Mouse (Mus musculus) heart, postnatal 0 days (tissue): Measurements from ENCODE around the gene Nptn. TPM values are rescaled to one million over a fixed set of nuclear protein-coding genes. Genes with fewer than 3 reads are reported as not detected.

Experiments
- ATAC-seq: fragments of 200-750 bp; cut with Nextera tagmentation; 2 replicates; pipeline ENCODE4 v1.8.0; 2017; ENCODE audit warnings: low read depth, moderate number of reproducible peaks, moderate library complexity; ENCODE audit not compliant: insufficient read depth
- DNase-seq: peaks from one replicate; pipeline ENCODE4 v3.0.0-alpha.2; 2016; ENCODE audit warnings: low spot score
- H3K27ac ChIP-seq: fragments of 300-500 bp; sonication (generic); 2 replicates; pipeline ENCODE4 v1.5.1; 2014; ENCODE audit warnings: low read depth, mild to moderate bottlenecking
- H3K27me3 ChIP-seq: fragments of 300-500 bp; sonication (generic); 2 replicates; pipeline ENCODE4 v1.6.1; 2014; ENCODE audit warnings: low read length, mixed read lengths; ENCODE audit not compliant: control insufficient read depth, insufficient read depth
- H3K36me3 ChIP-seq: fragments of 300-500 bp; sonication (generic); replicated peaks from 2 replicates; pipeline ENCODE4 v1.6.1; 2014; ENCODE audit warnings: low read length, mixed read lengths; ENCODE audit not compliant: control insufficient read depth, insufficient read depth
- H3K4me1 ChIP-seq: fragments of 300-500 bp; sonication (generic); 2 replicates; pipeline ENCODE4 v1.6.1; 2014; ENCODE audit warnings: antibody characterized with exemption; ENCODE audit not compliant: control insufficient read depth, insufficient read depth
- H3K4me2 ChIP-seq: fragments of 300-500 bp; sonication (generic); 2 replicates; pipeline ENCODE4 v1.6.1; 2014; ENCODE audit warnings: low read depth, mild to moderate bottlenecking, low read length, moderate library complexity
- H3K4me3 ChIP-seq: fragments of 300-500 bp; sonication (generic); 2 replicates; pipeline ENCODE4 v1.5.1; 2014; ENCODE audit warnings: low read depth, low read length
- H3K9ac ChIP-seq: fragments of 300-500 bp; sonication (generic); replicated peaks from 2 replicates; pipeline ENCODE4 v1.6.1; 2014; ENCODE audit warnings: low read depth, low read length, mixed read lengths
- H3K9me3 ChIP-seq: fragments of 300-500 bp; sonication (generic); replicated peaks from 2 replicates; pipeline ENCODE4 v1.6.1; 2016; ENCODE audit warnings: low read length; ENCODE audit not compliant: control insufficient read depth
- CTCF ChIP-seq: IDR thresholded peaks from 2 replicates; pipeline ENCODE4 v1.5.1; 2016; ENCODE audit warnings: antibody characterized with exemption, control low read depth, low read depth
- EP300 ChIP-seq: IDR thresholded peaks from 2 replicates; pipeline ENCODE4 v1.6.1; 2016; ENCODE audit warnings: antibody characterized with exemption, low read depth
- WGBS: fragments of 180-500 bp; shearing (Covaris S2); extraction: QIAGEN DNeasy Blood & Tissue Kit; methylation state at CpG from one replicate; pipeline ENCODE4 v1.1.7; 2014; 5-methylcytosine and 5-hydroxymethylcytosine counted together
- polyA plus RNA-seq: library from polyadenylated mRNA; unstranded; fragments of >200 nt; fragmentation: Nextera tagmentation; extraction: Ambion mirVana; gene quantifications from 2 replicates; pipeline ENCODE4 v1.2.1, GENCODE M21; 2015
- total RNA-seq: library from RNA; depleted of rRNA; stranded (reverse); fragments of >200 nt; gene quantifications from 2 replicates; pipeline ENCODE4 v1.2.3, GENCODE M21; 2014; ENCODE audit warnings: low replicate concordance

The Nptn gene
- total and polyA plus RNA-seq, 2 experiments from 2014 or later, result 101 to 402 TPM

DNA sequence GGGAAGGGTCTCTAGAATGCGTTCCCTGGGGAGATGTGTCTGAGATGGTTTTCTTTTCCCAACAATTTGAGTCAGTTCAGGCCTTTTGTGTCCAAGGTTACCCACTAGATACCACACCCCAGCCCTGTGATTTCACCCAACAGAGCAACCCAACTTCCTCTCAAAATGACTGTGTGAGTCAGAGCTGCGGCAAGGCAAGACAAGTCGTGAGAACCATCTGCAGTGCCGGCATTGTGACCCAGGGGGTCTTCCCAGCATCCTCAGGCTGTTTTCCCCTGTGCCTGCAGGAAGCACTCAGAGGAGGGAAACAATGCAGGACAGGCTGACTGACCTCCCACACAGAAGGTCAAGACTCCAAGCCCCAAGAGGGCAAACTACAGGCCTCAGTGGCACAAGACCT lies 33.1 kb upstream of the Nptn start:
- H3K36me3 ChIP-seq, result no peaks in the 10 kb centered on the region
- no peak overlapping the region for H3K4me2 ChIP-seq
- no peak overlapping the region for H3K9ac ChIP-seq
- no peak for ATAC-seq
- WGBS, result 66% methylated on average over 4 of the region's 4 CpGs
- peaks cover under 1% of the 10 kb centered on the region for H3K4me1 ChIP-seq
- no peaks in the 10 kb centered on the region for H3K9me3 ChIP-seq
- no peak for DNase-seq
- no peaks in the 10 kb centered on the region for H3K27me3 ChIP-seq
- no peak for TF ChIP-seq EP300
- TF ChIP-seq CTCF, result no peak
- H3K27ac ChIP-seq, result no peak overlapping the region
- H3K4me3 ChIP-seq, result no peak overlapping the region

DNA sequence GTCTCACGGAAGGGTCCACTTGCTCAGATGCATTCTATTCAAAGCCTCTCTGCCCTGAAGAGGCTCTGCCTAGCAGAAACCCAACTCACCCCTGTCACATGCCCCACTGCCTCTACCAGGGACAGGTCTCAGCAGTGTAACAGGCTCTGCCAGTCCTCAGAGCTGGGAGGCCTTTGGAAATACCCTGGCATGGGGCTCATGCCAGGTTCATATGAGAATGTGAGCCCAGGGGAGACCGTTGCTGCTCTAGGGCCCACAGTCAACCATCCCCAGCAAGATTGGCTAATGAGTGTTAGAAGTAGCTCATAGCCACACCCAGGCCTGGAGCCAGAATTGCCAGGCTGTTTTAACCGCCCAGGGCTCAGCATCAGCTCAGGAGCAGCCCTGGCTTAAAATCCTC lies 32.3 kb upstream of the Nptn start:
- no peak overlapping the region for H3K4me2 ChIP-seq
- peaks cover 4% of the 10 kb centered on the region for H3K4me1 ChIP-seq
- DNase-seq (no peak), ATAC-seq (no peak)
- TF ChIP-seq EP300, result no peak
- TF ChIP-seq CTCF, result no peak
- no peak overlapping the region for H3K9ac ChIP-seq
- no peaks in the 10 kb centered on the region for H3K9me3 ChIP-seq
- H3K36me3 ChIP-seq, result no peaks in the 10 kb centered on the region
- H3K27me3 ChIP-seq, result no peaks in the 10 kb centered on the region
- no peak overlapping the region for H3K4me3 ChIP-seq
- no peak overlapping the region for H3K27ac ChIP-seq
- WGBS, result 72% methylated on average over 3 of the region's 3 CpGs

DNA sequence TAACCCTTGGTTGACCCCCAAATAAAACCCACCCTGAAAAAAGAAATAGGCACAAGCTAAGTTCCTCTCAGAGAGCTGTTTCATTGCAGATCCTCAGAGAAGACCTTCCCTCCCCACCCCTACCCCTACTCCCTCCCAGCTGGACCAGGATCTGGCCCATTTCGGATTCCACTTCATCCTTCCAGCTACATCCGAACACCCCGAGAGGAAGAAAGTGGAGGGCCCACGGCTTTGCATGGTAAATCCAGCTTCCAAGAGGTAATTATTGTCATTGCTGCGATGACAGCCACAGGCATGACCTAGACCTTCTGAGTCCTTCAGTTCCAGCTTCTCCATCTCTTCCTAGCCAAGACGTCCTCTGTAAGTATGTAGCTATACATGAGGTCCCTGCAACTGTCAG lies 31.1 kb upstream of the Nptn start:
- no peaks in the 10 kb centered on the region for H3K36me3 ChIP-seq
- no peak overlapping the region for H3K4me2 ChIP-seq
- H3K27ac ChIP-seq, result no peak overlapping the region
- ATAC-seq (no peak), DNase-seq (no peak)
- no peaks in the 10 kb centered on the region for H3K27me3 ChIP-seq
- no peak for TF ChIP-seq EP300
- TF ChIP-seq CTCF, result no peak
- peaks cover 9% of the 10 kb centered on the region for H3K4me1 ChIP-seq
- H3K9ac ChIP-seq, result no peak overlapping the region
- no peak overlapping the region for H3K4me3 ChIP-seq
- WGBS, result 93% methylated on average over 6 of the region's 6 CpGs
- no peaks in the 10 kb centered on the region for H3K9me3 ChIP-seq

DNA sequence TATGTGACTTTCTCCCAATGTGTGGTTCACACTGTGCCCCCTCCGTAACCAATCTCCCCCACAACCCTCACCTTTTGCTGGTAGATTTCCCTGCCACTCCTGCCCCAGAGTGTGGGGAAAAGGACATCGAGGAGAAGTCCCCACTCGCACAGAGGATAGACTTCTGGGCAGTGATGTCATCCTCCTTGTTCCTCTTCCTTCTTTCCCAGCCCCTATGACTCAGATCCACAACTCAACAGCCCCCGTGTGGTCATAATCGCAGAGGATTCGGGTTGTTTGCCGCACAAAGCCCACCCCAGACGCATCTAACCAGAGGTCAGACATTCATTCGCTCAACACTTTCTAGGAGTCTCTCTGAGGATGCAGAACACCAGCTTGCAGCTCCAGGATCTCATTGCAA lies 30.0 kb upstream of the Nptn start:
- Histone ChIP-seq H3K36me3 (no peaks in the 10 kb centered on the region), H3K27ac (no peak overlapping the region), H3K27me3 (no peaks in the 10 kb centered on the region), H3K9ac (no peak overlapping the region), H3K4me2 (no peak overlapping the region), H3K4me1 (peaks cover 10% of the 10 kb centered on the region), H3K4me3 (no peak overlapping the region), H3K9me3 (no peaks in the 10 kb centered on the region)
- ATAC-seq, result no peak
- TF ChIP-seq EP300, result no peak
- 58% methylated on average over 9 of the region's 9 CpGs for WGBS
- DNase-seq, result no peak

DNA sequence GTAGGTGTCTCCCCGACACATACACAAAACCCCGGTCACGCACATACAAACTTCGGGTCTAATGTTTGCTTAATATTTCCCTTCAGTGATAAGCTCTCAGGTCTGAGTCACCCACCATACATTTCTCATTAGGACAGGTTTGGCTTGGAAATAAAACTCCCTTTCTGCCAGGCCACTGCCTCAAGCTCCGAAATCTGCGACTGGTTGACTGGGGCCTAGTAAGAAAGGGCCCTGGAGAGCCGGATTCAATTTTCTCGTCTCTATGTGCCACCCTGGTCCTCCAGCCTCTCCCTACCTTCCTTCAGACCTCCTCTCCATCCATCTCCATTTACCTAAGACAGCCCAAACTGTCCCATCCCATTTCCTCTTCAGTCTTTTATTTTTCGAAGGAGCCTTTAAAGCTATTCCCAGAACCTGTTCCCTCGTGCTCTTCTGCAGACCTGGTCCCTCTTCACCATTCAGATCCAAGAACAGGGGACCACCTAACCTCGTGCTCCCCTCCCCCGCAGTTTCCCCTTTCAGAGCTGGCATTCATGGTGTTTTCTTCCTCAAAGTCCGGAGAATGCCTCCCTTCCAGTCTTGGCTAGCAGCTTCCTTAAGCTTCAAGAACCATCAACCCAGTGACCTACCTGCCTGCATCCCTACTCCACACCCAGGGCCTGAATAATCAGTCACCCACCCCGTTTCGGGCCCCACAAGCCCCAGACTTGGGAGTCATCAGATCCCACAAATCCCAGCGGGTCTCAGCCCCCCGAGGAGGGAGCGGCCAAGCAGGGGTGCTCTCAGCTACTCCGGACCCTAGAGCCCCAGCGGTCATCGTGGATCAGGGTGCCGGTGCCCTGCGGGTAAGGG lies 27.8 kb upstream of the Nptn start:
- TF ChIP-seq EP300 (no peak), CTCF (no peak)
- Histone ChIP-seq H3K9ac (peak overlapping the region; percentile 97), H3K4me1 (peaks cover 16% of the 10 kb centered on the region), H3K4me2 (peak overlapping the region; percentile 95), H3K27ac (peak overlapping the region; percentile 95), H3K27me3 (no peaks in the 10 kb centered on the region), H3K9me3 (no peaks in the 10 kb centered on the region), H3K4me3 (peak overlapping the region; percentile 94), H3K36me3 (no peaks in the 10 kb centered on the region)
- WGBS, result 16% methylated on average over 23 of the region's 23 CpGs
- DNase-seq, result no peak
- no peak for ATAC-seq
